Mouse (Mus musculus) hindbrain, embryonic 10.5 days (tissue): ENCODE measurements at regions not wholly inside any gene's neighbourhood (a gene's known extent, or its start where the extent isn't known, plus 50 kb on each side); places are given as distances from the start of the nearest gene placed in this dataset.

Experiments
- DNase-seq: peaks from one replicate; pipeline ENCODE4 v3.0.0-alpha.2; 2017; ENCODE audit warnings: low spot score
- H3K27ac ChIP-seq: fragments of 300-500 bp; sonication (generic); 2 replicates; pipeline ENCODE4 v1.5.1; 2016; ENCODE audit warnings: mild to moderate bottlenecking, moderate library complexity
- H3K27me3 ChIP-seq: fragments of 300-500 bp; sonication (generic); 2 replicates; pipeline ENCODE4 v1.6.1; 2016; ENCODE audit warnings: mild to moderate bottlenecking; ENCODE audit not compliant: poor library complexity, insufficient read depth, severe bottlenecking
- H3K36me3 ChIP-seq: fragments of 300-500 bp; sonication (generic); 2 replicates; pipeline ENCODE4 v1.6.1; 2016; ENCODE audit warnings: mild to moderate bottlenecking, moderate library complexity
- H3K4me1 ChIP-seq: fragments of 300-500 bp; sonication (generic); replicated peaks from 2 replicates; pipeline ENCODE4 v1.6.1; 2016; ENCODE audit warnings: mild to moderate bottlenecking
- H3K4me3 ChIP-seq: fragments of 300-500 bp; sonication (generic); 2 replicates; pipeline ENCODE4 v1.5.1; 2016; ENCODE audit warnings: mild to moderate bottlenecking, moderate library complexity
- H3K9me3 ChIP-seq: fragments of 300-500 bp; sonication (generic); 2 replicates; pipeline ENCODE4 v1.6.1; 2016; ENCODE audit warnings: mild to moderate bottlenecking, moderate library complexity
- WGBS: fragments of 180-500 bp; shearing (Covaris S2); methylation state at CpG from one replicate; pipeline ENCODE4 v1.1.7; 2016; 5-methylcytosine and 5-hydroxymethylcytosine counted together

- Histone ChIP-seq H3K27ac (no peak overlapping the region), H3K27me3 (no peaks in the 10 kb centered on the region), H3K36me3 (no peaks in the 10 kb centered on the region), H3K9me3 (no peaks in the 10 kb centered on the region), H3K4me3 (no peak overlapping the region), H3K4me1 (no peaks in the 10 kb centered on the region)
- DNase-seq = no peak
- 78% methylated on average over 5 of the region's 5 CpGs for WGBS
These were observed 549.3 kb downstream of the Dhx35 start for GRCm38 (mm10) chr2:159343624-159344560.

DNA sequence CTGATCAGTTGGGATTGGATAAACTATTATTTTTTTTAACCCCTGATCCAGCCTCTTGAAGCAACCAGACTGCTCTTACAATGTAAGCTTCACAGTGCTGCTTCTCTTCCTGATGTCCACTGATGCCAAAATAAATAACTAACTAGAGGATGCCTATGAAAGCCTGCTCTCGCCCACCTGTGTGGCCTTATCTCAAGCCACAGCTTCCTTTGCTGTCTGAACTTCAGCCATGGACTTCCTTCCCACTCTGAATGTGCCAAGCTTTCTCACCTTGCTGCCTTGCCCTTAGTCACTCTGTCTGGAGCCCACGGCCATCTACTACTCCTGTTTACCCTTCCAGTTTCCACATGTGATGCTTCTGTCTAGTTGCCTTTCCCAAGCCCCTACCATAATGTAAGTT, 559.6 kb downstream of the Dhx35 start:
- no peak for DNase-seq
- Histone ChIP-seq H3K27me3 (no peaks in the 10 kb centered on the region), H3K36me3 (no peaks in the 10 kb centered on the region), H3K27ac (no peak overlapping the region), H3K9me3 (no peaks in the 10 kb centered on the region), H3K4me3 (no peak overlapping the region), H3K4me1 (no peaks in the 10 kb centered on the region)
- 76% methylated on average over 2 of the region's 2 CpGs for WGBS

- Histone ChIP-seq H3K4me3 (no peak overlapping the region), H3K27ac (no peak overlapping the region), H3K27me3 (no peaks in the 10 kb centered on the region), H3K4me1 (no peaks in the 10 kb centered on the region), H3K9me3 (no peaks in the 10 kb centered on the region), H3K36me3 (no peaks in the 10 kb centered on the region)
- 59% methylated on average over 5 of the region's 5 CpGs for WGBS
- no peak for DNase-seq
These were observed 561.9 kb downstream of the Dhx35 start for GRCm38 (mm10) chr2:159356503-159356902.

- H3K36me3 ChIP-seq = no peaks in the 10 kb centered on the region
- H3K9me3 ChIP-seq = no peaks in the 10 kb centered on the region
- H3K4me3 ChIP-seq = no peak overlapping the region
- H3K4me1 ChIP-seq = no peaks in the 10 kb centered on the region
- H3K27ac ChIP-seq = no peak overlapping the region
- no peaks in the 10 kb centered on the region for H3K27me3 ChIP-seq
- WGBS = 86% methylated on average over 3 of the region's 3 CpGs
- no peak for DNase-seq
These were observed 566.8 kb downstream of the Dhx35 start for GRCm38 (mm10) chr2:159361371-159361770.

- H3K9me3 ChIP-seq = no peaks in the 10 kb centered on the region
- no peaks in the 10 kb centered on the region for H3K27me3 ChIP-seq
- no peak for DNase-seq
- WGBS = 80% methylated on average over 10 of the region's 10 CpGs
- no peak overlapping the region for H3K4me3 ChIP-seq
- no peaks in the 10 kb centered on the region for H3K4me1 ChIP-seq
- H3K27ac ChIP-seq = no peak overlapping the region
- no peaks in the 10 kb centered on the region for H3K36me3 ChIP-seq
These were observed 598.3 kb downstream of the Dhx35 start for GRCm38 (mm10) chr2:159392865-159393264.

DNA sequence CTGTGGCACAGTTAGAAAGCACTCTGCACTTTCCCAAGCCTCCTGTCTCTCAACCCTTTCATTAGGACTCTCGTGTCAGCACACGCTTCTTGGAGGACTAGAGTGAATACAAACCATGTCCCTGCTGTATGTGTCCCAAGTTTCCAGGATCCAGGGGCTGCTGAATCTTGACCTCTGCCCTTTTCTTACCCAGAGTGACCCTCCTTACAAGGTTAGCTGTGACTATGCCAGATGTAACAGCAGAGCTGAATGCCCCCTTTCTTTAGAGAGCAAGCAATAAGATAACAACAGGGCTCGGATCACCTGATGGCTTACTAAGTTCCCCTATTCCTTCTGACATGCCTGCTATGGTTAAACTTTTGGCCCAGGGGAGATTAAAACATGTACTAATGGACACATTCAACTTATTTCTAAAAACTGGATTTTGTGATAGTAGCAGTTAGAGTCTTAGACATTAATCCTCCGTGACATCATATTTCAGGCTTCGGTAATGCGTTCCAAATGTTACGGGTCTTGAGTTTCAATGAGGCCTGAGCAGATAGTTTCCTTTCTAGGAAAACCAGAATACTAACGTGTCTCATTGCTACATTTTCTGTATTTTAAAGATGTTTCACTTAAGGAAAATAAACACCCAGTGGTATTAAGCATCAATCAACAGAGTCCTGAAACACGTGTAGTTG, 607.0 kb downstream of the Dhx35 start:
- DNase-seq = peak; percentile 16
- Histone ChIP-seq H3K27me3 (no peaks in the 10 kb centered on the region), H3K9me3 (no peaks in the 10 kb centered on the region), H3K4me1 (no peaks in the 10 kb centered on the region; the same call in 1 of the 2 replicates), H3K27ac (no peak overlapping the region), H3K36me3 (no peaks in the 10 kb centered on the region), H3K4me3 (no peak overlapping the region)
- WGBS = 66% methylated on average over 9 of the region's 9 CpGs

- Histone ChIP-seq H3K36me3 (no peaks in the 10 kb centered on the region), H3K9me3 (no peaks in the 10 kb centered on the region), H3K4me1 (no peaks in the 10 kb centered on the region; the same call in 1 of the 2 replicates), H3K27me3 (no peaks in the 10 kb centered on the region), H3K27ac (no peak overlapping the region), H3K4me3 (no peak overlapping the region)
- DNase-seq = no peak
- 50% methylated on average over 1 of the region's 1 CpGs for WGBS
These were observed 610.3 kb downstream of the Dhx35 start for GRCm38 (mm10) chr2:159404940-159405339.

DNA sequence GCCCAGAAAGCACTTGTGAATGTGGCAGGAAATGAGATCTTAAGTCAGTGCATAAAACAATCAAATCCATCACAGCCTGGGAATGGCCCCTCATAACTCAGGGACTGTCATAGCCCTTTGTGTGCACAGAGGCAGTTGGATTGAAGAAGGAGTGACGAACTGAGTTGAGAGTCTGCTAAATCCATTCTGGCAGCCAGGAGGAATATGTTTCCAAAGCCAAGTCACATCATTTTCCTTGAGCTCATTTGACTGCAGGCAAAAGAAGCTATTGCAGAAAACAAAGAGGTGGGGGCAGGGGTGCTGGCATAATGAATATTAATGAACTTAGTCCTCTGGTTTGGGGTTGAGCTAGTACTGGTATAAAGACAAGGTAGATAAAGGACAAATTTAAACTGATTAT, 620.0 kb downstream of the Dhx35 start:
- Histone ChIP-seq H3K36me3 (no peaks in the 10 kb centered on the region), H3K4me1 (peaks cover 7% of the 10 kb centered on the region), H3K9me3 (no peaks in the 10 kb centered on the region), H3K4me3 (no peak overlapping the region), H3K27ac (no peak overlapping the region), H3K27me3 (no peaks in the 10 kb centered on the region)
- WGBS = 51% methylated on average over 1 of the region's 1 CpGs
- DNase-seq = no peak

DNA sequence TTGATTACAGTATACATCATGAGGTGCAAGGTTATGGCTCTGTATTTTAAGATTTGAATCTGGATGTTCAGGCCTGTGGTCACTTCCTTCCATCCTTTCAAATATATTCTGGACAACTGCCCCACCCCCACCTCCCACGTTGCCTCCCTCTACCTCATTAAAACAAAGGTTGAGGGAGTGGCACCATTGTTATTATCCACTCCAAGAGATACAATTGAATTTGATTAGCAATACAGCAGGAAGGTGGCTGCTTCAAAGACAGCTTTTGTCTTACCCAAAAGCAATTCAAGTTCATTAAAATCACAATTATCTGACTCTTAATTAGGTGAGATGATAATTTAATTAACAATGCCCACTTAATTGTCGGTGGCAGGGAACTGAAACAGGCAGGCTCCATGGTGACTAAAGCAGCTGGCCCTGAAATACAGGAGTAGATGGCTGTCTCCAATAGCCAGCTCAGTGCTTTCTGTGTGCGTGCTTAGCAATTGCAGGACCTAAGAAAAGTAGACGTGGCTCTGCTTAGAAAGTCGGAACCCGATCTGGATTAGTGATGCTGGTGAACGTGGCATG, 623.8 kb downstream of the Dhx35 start:
- 62% methylated on average over 7 of the region's 7 CpGs for WGBS
- no peak overlapping the region for H3K4me3 ChIP-seq
- H3K4me1 ChIP-seq = peaks cover 20% of the 10 kb centered on the region
- H3K9me3 ChIP-seq = no peaks in the 10 kb centered on the region
- DNase-seq = no peak
- no peaks in the 10 kb centered on the region for H3K36me3 ChIP-seq
- H3K27ac ChIP-seq = no peak overlapping the region
- no peaks in the 10 kb centered on the region for H3K27me3 ChIP-seq

DNA sequence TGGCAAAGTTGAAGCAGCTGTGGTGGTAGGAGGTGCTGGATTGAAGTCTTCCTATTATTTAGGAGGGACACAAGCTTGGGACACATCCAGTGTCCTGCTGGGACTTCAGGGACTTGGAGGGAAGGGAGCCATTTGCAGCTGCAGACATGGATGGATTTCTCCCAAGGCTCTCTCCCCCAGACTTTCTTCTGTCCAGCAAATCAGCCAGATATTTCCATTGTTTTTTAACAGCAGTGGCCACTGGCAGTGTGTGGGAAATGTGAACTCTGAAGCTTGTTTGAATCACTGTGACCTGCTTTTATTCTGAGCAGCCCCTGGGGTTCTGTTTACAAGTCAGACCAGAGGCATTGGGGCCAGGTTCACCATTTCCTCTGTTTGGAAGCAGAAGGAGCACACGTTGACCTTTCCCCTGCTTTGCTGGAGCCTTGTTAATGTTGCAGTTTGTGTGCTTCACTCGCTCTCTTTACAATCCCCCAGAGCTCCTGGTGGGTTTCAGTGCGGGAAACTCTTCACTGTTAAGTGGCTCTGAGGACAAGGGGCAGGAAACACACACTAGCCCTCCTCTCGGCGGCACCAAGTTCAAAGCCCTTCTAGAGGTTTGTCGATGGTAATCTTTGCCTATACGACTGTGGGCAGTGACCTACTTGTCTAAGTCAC, 627.8 kb downstream of the Dhx35 start:
- Histone ChIP-seq H3K36me3 (no peaks in the 10 kb centered on the region), H3K27ac (no peak overlapping the region), H3K4me1 (peaks cover 16% of the 10 kb centered on the region; the same call in 1 of the 2 replicates), H3K9me3 (no peaks in the 10 kb centered on the region), H3K27me3 (no peaks in the 10 kb centered on the region), H3K4me3 (no peak overlapping the region)
- DNase-seq = peak; percentile 24
- WGBS = 32% methylated on average over 7 of the region's 7 CpGs

DNA sequence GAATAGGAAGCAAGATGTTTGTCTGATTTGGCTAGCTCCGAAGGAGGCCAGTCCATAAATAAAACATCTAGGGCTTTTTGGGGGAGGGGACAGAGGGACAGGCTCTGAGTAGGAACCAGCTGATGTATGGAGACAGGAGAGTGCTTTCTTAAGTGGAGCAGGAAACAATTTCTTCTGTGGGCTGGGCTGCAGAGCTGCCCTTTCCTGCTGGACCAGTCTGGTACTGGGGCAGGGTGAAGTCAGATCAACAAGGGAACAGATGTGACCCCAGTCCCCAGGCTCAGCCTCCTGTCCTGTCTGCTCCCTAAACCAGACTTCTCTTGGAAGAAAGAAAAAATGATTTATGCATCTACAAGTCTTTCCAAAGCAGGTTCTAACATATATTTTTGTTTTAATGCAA, 633.6 kb downstream of the Dhx35 start:
- Histone ChIP-seq H3K36me3 (no peaks in the 10 kb centered on the region), H3K27ac (no peak overlapping the region), H3K4me1 (0 out of 2 replicates have a peak, but pooled peaks cover 3% of the 10 kb centered on the region), H3K27me3 (no peaks in the 10 kb centered on the region), H3K9me3 (no peaks in the 10 kb centered on the region), H3K4me3 (no peak overlapping the region)
- peak; percentile 15 for DNase-seq
- WGBS = 64% methylated on average over 1 of the region's 1 CpGs

DNA sequence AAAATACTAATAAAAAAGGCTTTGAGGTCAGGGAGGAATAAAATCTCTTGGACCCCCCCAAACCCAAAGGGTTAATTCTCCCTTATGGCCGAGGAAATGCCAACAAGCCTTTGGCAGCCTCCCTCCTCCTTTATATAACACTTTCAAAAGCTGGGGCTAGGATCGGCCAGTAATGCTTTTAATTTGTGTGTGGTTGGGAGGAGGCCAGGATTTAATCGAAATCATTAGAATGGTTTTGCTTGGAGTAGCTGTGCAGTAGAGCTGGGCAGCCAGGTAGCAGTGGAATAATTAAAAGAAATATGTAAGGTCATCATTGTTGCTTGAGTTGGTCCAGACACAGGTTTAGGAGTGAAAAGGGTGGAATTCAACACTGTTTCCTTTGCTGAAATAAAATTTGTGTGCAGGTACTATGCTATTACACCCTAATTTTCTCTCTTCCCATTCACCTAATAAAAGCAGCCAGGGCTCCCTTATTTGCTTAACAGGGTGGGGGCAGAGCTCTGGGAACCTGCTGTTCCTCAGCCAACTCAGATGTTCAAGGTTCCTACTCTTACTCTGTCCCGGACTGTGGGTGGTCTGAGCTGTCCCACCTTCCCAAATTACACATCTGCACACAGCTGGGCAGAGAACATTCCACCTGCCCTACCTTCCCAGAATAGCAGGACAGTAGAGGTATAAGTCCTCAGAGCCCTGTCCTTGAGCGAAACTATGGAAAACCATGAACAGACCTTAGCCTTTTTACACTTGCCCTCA, 636.1 kb downstream of the Dhx35 start:
- WGBS = 84% methylated on average over 5 of the region's 5 CpGs
- Histone ChIP-seq H3K27me3 (no peaks in the 10 kb centered on the region), H3K27ac (no peak overlapping the region), H3K36me3 (no peaks in the 10 kb centered on the region), H3K4me1 (no peaks in the 10 kb centered on the region), H3K4me3 (no peak overlapping the region), H3K9me3 (peaks cover 7% of the 10 kb centered on the region; the same call in 1 of the 2 replicates)
- no peak for DNase-seq
